Mouse (Mus musculus): Measurements from ENCODE around the gene Acvrl1.
"Not testable (repeated sequence)": the region's sequence is repeated elsewhere in the genome, so short reads cannot be mapped to it uniquely, and the experiment has no call there.

DNA sequence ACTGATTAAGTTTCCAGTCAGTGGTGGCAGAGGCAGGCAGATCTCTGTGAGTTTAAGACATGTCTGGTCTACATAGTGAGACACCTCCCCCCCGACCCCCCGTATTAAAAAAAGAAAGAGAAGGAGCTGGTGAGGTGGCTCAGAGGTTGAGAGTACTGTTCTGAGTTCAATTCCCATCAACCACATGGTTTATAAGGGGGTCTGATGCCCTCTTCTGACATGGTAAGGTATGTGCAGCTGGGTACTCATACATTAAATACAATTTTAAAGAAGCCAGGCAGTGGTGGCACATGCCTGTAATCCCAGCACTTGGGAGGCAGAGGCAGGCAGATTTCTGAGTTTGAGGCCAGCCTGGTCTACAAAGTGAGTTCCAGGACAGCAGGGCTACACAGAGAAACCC lies 14.5 kb upstream of the Acvrl1 start:
- TF ChIP-seq CTCF (IDR thresholded peaks at IDR 0.05; ENCODE audit: extremely low read depth, insufficient read length, insufficient replicate concordance, low read depth, low read length); POLR2A (IDR thresholded peaks at IDR 0.05; ENCODE audit: low read depth, low read length): not testable (repeated sequence)
